ENCODE assay signal across 21 mouse cellular contexts in genomic region chr12:27309969-27310368, GRCm38 (mm10). TPM values are rescaled to one million over a fixed set of nuclear protein-coding genes. Genes with fewer than 3 reads are reported as not detected.
"Had no signal": no experiment of that assay in that cellular context is flagged by ENCODE, and none has a peak within 500 bp of the region (broad histone marks: within the 10 kb centered on the region; RNA-seq: fewer than 3 reads in every experiment).

No protein-coding gene starts in this region.

- H3K27me3 ChIP-seq: limb, embryonic 13.5 days; neural tube, embryonic 13.5 days; stomach, embryonic 15.5 days had no signal

- H3K36me3 ChIP-seq: limb, embryonic 13.5 days; liver, embryonic 13.5 days; neural tube, embryonic 13.5 days; stomach, embryonic 15.5 days had no signal

- H3K9me3 ChIP-seq: limb, embryonic 13.5 days; liver, embryonic 13.5 days; neural tube, embryonic 13.5 days; stomach, embryonic 15.5 days had no signal

- DNase-seq: kidney, adult 8-10 months; kidney, postnatal 25 days; layer of hippocampus, adult 9-11 months; liver, embryonic 13.5 days; lung, adult 2 months; lung, postnatal 4 days; midbrain, embryonic 14.5 days; retina, postnatal 1 day; right cerebral cortex, postnatal 25 days; spleen, adult 18-20 months; thymus, postnatal 25 days had no signal

- H3K4me2 ChIP-seq: limb, embryonic 13.5 days; liver, embryonic 13.5 days; midbrain, embryonic 11.5 days; neural tube, embryonic 13.5 days; stomach, embryonic 15.5 days had no signal

- H3K4me3 ChIP-seq: layer of hippocampus, adult 2 months; limb, embryonic 13.5 days; liver, embryonic 13.5 days; neural tube, embryonic 13.5 days; stomach, embryonic 15.5 days had no signal

- H3K9ac ChIP-seq: limb, embryonic 13.5 days; liver, embryonic 13.5 days; neural tube, embryonic 13.5 days; stomach, embryonic 15.5 days had no signal

- H3K4me1 ChIP-seq: liver, embryonic 13.5 days had no signal

- H3K27ac ChIP-seq: kidney, postnatal 0 days; layer of hippocampus, adult 2 months; limb, embryonic 13.5 days; liver, embryonic 13.5 days; neural tube, embryonic 13.5 days; stomach, embryonic 15.5 days had no signal

RNA-seq across cellular contexts. Expression of gene Sox11, which starts 32.4 kb away (rescaled TPM):
- total RNA-seq: liver, adult 2 months; megakaryocyte progenitor cell, adult 5-6 weeks; megakaryocyte-erythroid progenitor cell, adult 5-6 weeks; neutrophil, adult 5-6 weeks had no signal
- polyA plus RNA-seq: liver, adult 2 months had no signal
